Mouse (Mus musculus): Measurements from ENCODE around the gene Mmp11.
"Not testable (repeated sequence)": the region's sequence is repeated elsewhere in the genome, so short reads cannot be mapped to it uniquely, and the experiment has no call there.

Mmp11 gene

GRCm38 (mm10) chr10:75896208-75896607, 40.1 kb downstream of the Mmp11 start:
- DNase-seq (ENCODE audit: low spot score): no peak

- DNase-seq (ENCODE audit: low spot score): no peak
Observed at GRCm38 (mm10) chr10:75895730-75896129, 40.6 kb downstream of the Mmp11 start.

- DNase-seq (ENCODE audit: low spot score): no peak
Observed at GRCm38 (mm10) chr10:75894601-75895000, 41.7 kb downstream of the Mmp11 start.

GRCm38 (mm10) chr10:75893089-75893750, 43.1 kb downstream of the Mmp11 start, which contains the start of gene Derl3:
Gene Derl3 (plus strand): TSS chr10:75893413.
- DNase-seq (ENCODE audit: low spot score): peak; percentile 94

- DNase-seq (ENCODE audit: low spot score): no peak
Observed at GRCm38 (mm10) chr10:75889406-75890153, 46.7 kb downstream of the Mmp11 start.

- not testable (repeated sequence) for DNase-seq (ENCODE audit: low spot score)
Observed at GRCm38 (mm10) chr10:75887504-75887903, 48.8 kb downstream of the Mmp11 start.

- no peak for DNase-seq (ENCODE audit: low spot score)
Observed at GRCm38 (mm10) chr10:75884742-75885141, 51.6 kb downstream of the Mmp11 start.

- peak; percentile 79 for DNase-seq (ENCODE audit: low spot score)
Observed at GRCm38 (mm10) chr10:75883232-75883552, 53.1 kb downstream of the Mmp11 start.

GRCm38 (mm10) chr10:75882433-75883231, 53.7 kb downstream of the Mmp11 start:
- no peak for DNase-seq (ENCODE audit: low spot score)

GRCm38 (mm10) chr10:75881578-75882432, 54.5 kb downstream of the Mmp11 start:
- no peak for DNase-seq (ENCODE audit: low spot score)

- no peak for DNase-seq (ENCODE audit: low spot score)
Observed at GRCm38 (mm10) chr10:75880771-75881577, 55.3 kb downstream of the Mmp11 start.

GRCm38 (mm10) chr10:75880351-75880750, 55.9 kb downstream of the Mmp11 start:
- DNase-seq (ENCODE audit: low spot score): no peak

- DNase-seq (ENCODE audit: low spot score): no peak
Observed at GRCm38 (mm10) chr10:75878836-75879235, 57.5 kb downstream of the Mmp11 start.

GRCm38 (mm10) chr10:75873543-75874170, 62.6 kb downstream of the Mmp11 start:
- no peak for DNase-seq (ENCODE audit: low spot score)

All from ovary, adult 18-20 months (tissue).